Mouse (Mus musculus) megakaryocyte, embryonic 14.5 days (primary cell): ENCODE data around the gene Baiap2. TPM values are rescaled to one million over a fixed set of nuclear protein-coding genes. Genes with fewer than 3 reads are reported as not detected.

ENCODE experiments used
- H3K27me3 ChIP-seq: replicated peaks from 2 replicates; pipeline ENCODE3; 2012; ENCODE audit warnings: inconsistent platforms
- H3K36me3 ChIP-seq: replicated peaks from 2 replicates; pipeline ENCODE3; 2012; ENCODE audit warnings: low read length, inconsistent platforms, mixed read lengths
- H3K4me1 ChIP-seq: 2 replicates; pipeline ENCODE4 v1.6.1; 2012; ENCODE audit warnings: inconsistent platforms
- H3K4me3 ChIP-seq: replicated peaks from 2 replicates; pipeline ENCODE3; 2012; ENCODE audit warnings: moderate library complexity, mild to moderate bottlenecking, inconsistent platforms
- H3K9me3 ChIP-seq: 2 replicates; pipeline ENCODE4 v1.6.1; 2012; ENCODE audit warnings: inconsistent platforms
- FLI1 ChIP-seq: IDR thresholded peaks from 2 replicates; pipeline ENCODE4 v1.6.1; 2012; ENCODE audit warnings: low read length, inconsistent platforms, mixed read lengths
- GATA1 ChIP-seq: IDR thresholded peaks from 3 replicates; pipeline ENCODE4 v1.6.1; 2012; ENCODE audit warnings: mixed read lengths, low read length, inconsistent platforms, borderline replicate concordance
- polyA plus RNA-seq: library from polyadenylated mRNA; stranded (reverse); fragments of >175 nt; gene quantifications from 2 replicates; pipeline ENCODE4 v1.2.3, GENCODE M21; 2012; ENCODE audit warnings: low replicate concordance; ENCODE audit not compliant: insufficient read depth

Gene Baiap2
- polyA plus RNA-seq, 1 experiment: 62.9 TPM

GRCm38 (mm10) chr11:119916834-119917469 is 25.6 kb upstream of the Baiap2 start:
- no peaks in the 10 kb centered on the region for H3K9me3 ChIP-seq
- TF ChIP-seq GATA1: no peak
- peaks cover 61% of the 10 kb centered on the region for H3K36me3 ChIP-seq
- no peaks in the 10 kb centered on the region for H3K27me3 ChIP-seq
- no peak overlapping the region for H3K4me3 ChIP-seq
- H3K4me1 ChIP-seq: peaks cover 77% of the 10 kb centered on the region

- peaks cover 8% of the 10 kb centered on the region for H3K9me3 ChIP-seq
- no peak overlapping the region for H3K4me3 ChIP-seq
- no peaks in the 10 kb centered on the region for H3K27me3 ChIP-seq
- peaks cover 76% of the 10 kb centered on the region for H3K4me1 ChIP-seq
- H3K36me3 ChIP-seq: peaks cover 72% of the 10 kb centered on the region
- TF ChIP-seq GATA1: no peak
- no peak for TF ChIP-seq FLI1
Measured at GRCm38 (mm10) chr11:119918521-119918920, 24.0 kb upstream of the Baiap2 start.

GRCm38 (mm10) chr11:119919432-119919831 is 23.1 kb upstream of the Baiap2 start:
- Histone ChIP-seq H3K27me3 (no peaks in the 10 kb centered on the region), H3K4me3 (no peak overlapping the region), H3K4me1 (peaks cover 81% of the 10 kb centered on the region), H3K9me3 (peaks cover 8% of the 10 kb centered on the region), H3K36me3 (peaks cover 72% of the 10 kb centered on the region)
- TF ChIP-seq FLI1 (no peak), GATA1 (no peak)

GRCm38 (mm10) chr11:119919897-119920296 is 22.7 kb upstream of the Baiap2 start:
- peaks cover 8% of the 10 kb centered on the region for H3K9me3 ChIP-seq
- H3K4me3 ChIP-seq: no peak overlapping the region
- TF ChIP-seq GATA1 (no peak), FLI1 (no peak)
- H3K4me1 ChIP-seq: peaks cover 81% of the 10 kb centered on the region
- no peaks in the 10 kb centered on the region for H3K27me3 ChIP-seq
- H3K36me3 ChIP-seq: peaks cover 72% of the 10 kb centered on the region

GRCm38 (mm10) chr11:119920668-119921067 is 21.9 kb upstream of the Baiap2 start:
- TF ChIP-seq FLI1: no peak
- TF ChIP-seq GATA1: no peak
- H3K36me3 ChIP-seq: peaks cover 65% of the 10 kb centered on the region

GRCm38 (mm10) chr11:119925176-119925575 is 17.4 kb upstream of the Baiap2 start:
- H3K4me3 ChIP-seq: peak overlapping the region; percentile 68
- H3K9me3 ChIP-seq: peaks cover 8% of the 10 kb centered on the region
- H3K27me3 ChIP-seq: no peaks in the 10 kb centered on the region
- H3K36me3 ChIP-seq: peaks cover 20% of the 10 kb centered on the region
- H3K4me1 ChIP-seq: peaks cover 87% of the 10 kb centered on the region
- no peak for TF ChIP-seq FLI1
- TF ChIP-seq GATA1: no peak

More at GRCm38 (mm10) chr11:119920668-119921067, 21.9 kb upstream of the Baiap2 start:
- Histone ChIP-seq H3K4me1 (peaks cover 81% of the 10 kb centered on the region), H3K4me3 (no peak overlapping the region), H3K27me3 (no peaks in the 10 kb centered on the region), H3K9me3 (peaks cover 8% of the 10 kb centered on the region)

- peaks cover 15% of the 10 kb centered on the region for H3K36me3 ChIP-seq
- no peak overlapping the region for H3K4me3 ChIP-seq
- H3K9me3 ChIP-seq: peaks cover 13% of the 10 kb centered on the region
- H3K27me3 ChIP-seq: no peaks in the 10 kb centered on the region
- TF ChIP-seq FLI1 (no peak), GATA1 (no peak)
- peaks cover 89% of the 10 kb centered on the region for H3K4me1 ChIP-seq
Measured at GRCm38 (mm10) chr11:119926762-119927161, 15.8 kb upstream of the Baiap2 start.

- Histone ChIP-seq H3K4me3 (peak overlapping the region; percentile 90), H3K9me3 (peaks cover 5% of the 10 kb centered on the region), H3K4me1 (peaks cover 92% of the 10 kb centered on the region), H3K27me3 (no peaks in the 10 kb centered on the region), H3K36me3 (peaks cover 5% of the 10 kb centered on the region)
- TF ChIP-seq GATA1: no peak
- no peak for TF ChIP-seq FLI1
Measured at GRCm38 (mm10) chr11:119928023-119928681, 14.4 kb upstream of the Baiap2 start.

GRCm38 (mm10) chr11:119929603-119930265 is 12.8 kb upstream of the Baiap2 start:
- peaks cover 15% of the 10 kb centered on the region for H3K36me3 ChIP-seq
- peaks cover 6% of the 10 kb centered on the region for H3K27me3 ChIP-seq
- H3K9me3 ChIP-seq: peaks cover 5% of the 10 kb centered on the region
- peaks cover 92% of the 10 kb centered on the region for H3K4me1 ChIP-seq
- H3K4me3 ChIP-seq: peak overlapping the region; percentile 62
- no peak for TF ChIP-seq GATA1
- TF ChIP-seq FLI1: no peak

- Histone ChIP-seq H3K36me3 (peaks cover 30% of the 10 kb centered on the region), H3K9me3 (peaks cover 5% of the 10 kb centered on the region), H3K4me3 (no peak overlapping the region), H3K4me1 (peaks cover 92% of the 10 kb centered on the region), H3K27me3 (peaks cover 7% of the 10 kb centered on the region)
- TF ChIP-seq GATA1: no peak
- TF ChIP-seq FLI1: no peak
Measured at GRCm38 (mm10) chr11:119931809-119932208, 10.8 kb upstream of the Baiap2 start.

GRCm38 (mm10) chr11:119933142-119933541 is 9.4 kb upstream of the Baiap2 start:
- no peak overlapping the region for H3K4me3 ChIP-seq
- H3K9me3 ChIP-seq: peaks cover 5% of the 10 kb centered on the region
- H3K27me3 ChIP-seq: peaks cover 8% of the 10 kb centered on the region
- TF ChIP-seq GATA1 (no peak), FLI1 (no peak)
- peaks cover 30% of the 10 kb centered on the region for H3K36me3 ChIP-seq
- H3K4me1 ChIP-seq: peaks cover 94% of the 10 kb centered on the region
